ENCODE assay signal across 7 mouse cellular contexts in genomic region chr4:150655989-150656388, GRCm38 (mm10). TPM values are rescaled to one million over a fixed set of nuclear protein-coding genes. Genes with fewer than 3 reads are reported as not detected.
A peak's percentile ranks its signal among the peaks of the same experiment; 100 is the strongest.
DNase-seq lines count a peak whose midpoint lies in the region; ATAC-seq and TF ChIP-seq lines count a peak whose summit lies in the region.

No protein-coding gene starts in this region.

- no peaks in the 10 kb centered on the region; the same call in 1 of the 2 replicates for H3K4me1 ChIP-seq in embryonic facial prominence, embryonic 11.5 days (ENCODE audit: control insufficient read depth, insufficient read depth, low read length)
- peaks cover 14% of the 10 kb centered on the region for H3K4me1 ChIP-seq in limb, embryonic 11.5 days (ENCODE audit: control insufficient read depth, insufficient read depth, low read length)
- peaks cover 12% of the 10 kb centered on the region for H3K4me1 ChIP-seq in midbrain, embryonic 13.5 days (replicated peaks)
- no peaks in the 10 kb centered on the region for H3K4me1 ChIP-seq in small intestine, adult 2 months (ENCODE audit: control insufficient read depth, insufficient read depth, insufficient read length, low read length)

- H3K4me3 ChIP-seq in embryonic facial prominence, embryonic 11.5 days (ENCODE audit: low read depth, low read length), result no peak overlapping the region
- H3K4me3 ChIP-seq in limb, embryonic 11.5 days (ENCODE audit: low read depth, low read length), result no peak overlapping the region
- H3K4me3 ChIP-seq in midbrain, embryonic 13.5 days (replicated peaks), result no peak overlapping the region
- no peak overlapping the region for H3K4me3 ChIP-seq in small intestine, adult 2 months (ENCODE audit: low read depth, low read length)

- DNase-seq in adrenal gland, adult 8-10 months, result peak; percentile 73
- DNase-seq in embryonic facial prominence, embryonic 11.5 days (ENCODE audit: low spot score), result peak; percentile 86
- DNase-seq in heart, adult 18-20 months, result peak; percentile 80 to 87
- peak; percentile 83 for DNase-seq in kidney, adult 18-20 months
- DNase-seq in limb, embryonic 11.5 days (ENCODE audit: low spot score), result peak; percentile 92

- ATAC-seq in embryonic facial prominence, embryonic 11.5 days (replicated peaks; ENCODE audit: insufficient number of reproducible peaks, low FRiP score, low TSS enrichment, low read depth), result peak; percentile 30; the same call in 1 of the 2 replicates
- ATAC-seq in limb, embryonic 11.5 days (ENCODE audit: insufficient number of reproducible peaks, low FRiP score, low TSS enrichment, low read depth), result no peak
- peak; percentile 63 for ATAC-seq in midbrain, embryonic 13.5 days

- WGBS in embryonic facial prominence, embryonic 11.5 days, result 4% methylated on average over 17 of the region's 17 CpGs
- 7% methylated on average over 17 of the region's 17 CpGs for WGBS in limb, embryonic 11.5 days
- WGBS in midbrain, embryonic 13.5 days, result 5% methylated on average over 17 of the region's 17 CpGs
- WGBS in small intestine, adult 2 months, result 3% methylated on average over 17 of the region's 17 CpGs

- H3K9ac ChIP-seq in embryonic facial prominence, embryonic 11.5 days (replicated peaks; ENCODE audit: low read length), result no peak overlapping the region
- H3K9ac ChIP-seq in limb, embryonic 11.5 days (ENCODE audit: low read length), result no peak overlapping the region
- H3K9ac ChIP-seq in midbrain, embryonic 13.5 days (replicated peaks), result peak overlapping the region; percentile 48; the same call in 1 of the 2 replicates

- TF ChIP-seq CTCF in small intestine, adult 2 months (IDR thresholded peaks at IDR 0.05; ENCODE audit: extremely low read depth, insufficient read length, insufficient replicate concordance, low read depth, low read length), result peak; percentile 98

- no peaks in the 10 kb centered on the region for H3K36me3 ChIP-seq in embryonic facial prominence, embryonic 11.5 days (replicated peaks; ENCODE audit: control insufficient read depth, insufficient read depth, low read depth, low read length)
- no peaks in the 10 kb centered on the region for H3K36me3 ChIP-seq in limb, embryonic 11.5 days (ENCODE audit: control insufficient read depth, insufficient read depth, low read length)
- no peaks in the 10 kb centered on the region for H3K36me3 ChIP-seq in midbrain, embryonic 13.5 days
- no peaks in the 10 kb centered on the region for H3K36me3 ChIP-seq in small intestine, adult 2 months (ENCODE audit: control insufficient read depth, insufficient read depth, low read length)

- H3K9me3 ChIP-seq in embryonic facial prominence, embryonic 11.5 days (replicated peaks; ENCODE audit: control insufficient read depth, low read length), result no peaks in the 10 kb centered on the region
- H3K9me3 ChIP-seq in limb, embryonic 11.5 days (ENCODE audit: control insufficient read depth, low read length), result no peaks in the 10 kb centered on the region
- H3K9me3 ChIP-seq in midbrain, embryonic 13.5 days, result peaks cover 6% of the 10 kb centered on the region; the same call in 1 of the 2 replicates

- H3K27me3 ChIP-seq in embryonic facial prominence, embryonic 11.5 days (ENCODE audit: control insufficient read depth, insufficient read depth, low read length), result peaks cover 7% of the 10 kb centered on the region
- H3K27me3 ChIP-seq in limb, embryonic 11.5 days (ENCODE audit: control insufficient read depth, insufficient read depth, low read length), result peaks cover 9% of the 10 kb centered on the region
- H3K27me3 ChIP-seq in midbrain, embryonic 13.5 days, result peaks cover 30% of the 10 kb centered on the region
- peaks cover 11% of the 10 kb centered on the region for H3K27me3 ChIP-seq in small intestine, adult 2 months (ENCODE audit: control insufficient read depth, insufficient read depth, low read length)

- no peak for TF ChIP-seq POLR2A in small intestine, adult 2 months (IDR thresholded peaks at IDR 0.05; ENCODE audit: low read depth, low read length)

- H3K4me2 ChIP-seq in embryonic facial prominence, embryonic 11.5 days (ENCODE audit: low read depth, low read length), result no peak overlapping the region
- H3K4me2 ChIP-seq in limb, embryonic 11.5 days (ENCODE audit: low read depth, severe bottlenecking), result no peak overlapping the region
- H3K4me2 ChIP-seq in midbrain, embryonic 13.5 days (replicated peaks), result peak overlapping the region; percentile 32; the same call in 1 of the 2 replicates

- no peak overlapping the region for H3K27ac ChIP-seq in embryonic facial prominence, embryonic 11.5 days (replicated peaks; ENCODE audit: low read depth, low read length)
- no peak overlapping the region for H3K27ac ChIP-seq in limb, embryonic 11.5 days (replicated peaks; ENCODE audit: low read depth, low read length)
- no peak overlapping the region for H3K27ac ChIP-seq in midbrain, embryonic 13.5 days
- H3K27ac ChIP-seq in small intestine, adult 2 months (ENCODE audit: insufficient read depth, low read depth, low read length), result no peak overlapping the region

RNA-seq across cellular contexts. Expression of gene Slc45a1, which starts 4.0 kb away (rescaled TPM):
- total RNA-seq in adrenal gland, adult 8-10 months (2022), result 1 to 10 TPM in 3 of 4 experiments, under 1 TPM in 1; 0.70 to 1.4 (median 1.2) TPM
- polyA plus RNA-seq in embryonic facial prominence, embryonic 11.5 days (2014; fragmentation: Nextera tagmentation; extraction: Ambion mirVana), result 0.86 and 0.98 TPM in 2 replicates
- not detected for total RNA-seq in heart, adult 18-20 months (2021)
- polyA plus RNA-seq in limb, embryonic 11.5 days (2014; fragmentation: Nextera tagmentation; extraction: Ambion mirVana), result 0.73 and 1.0 TPM in 2 replicates
- polyA plus RNA-seq in midbrain, embryonic 13.5 days (2015; fragmentation: Nextera tagmentation; extraction: Ambion mirVana), result 18.1 and 20.7 TPM in 2 replicates
- polyA plus RNA-seq in small intestine, adult 2 months (2012; rRNA removed), result 0.11 and 0.38 TPM in 2 replicates
